In genomic region chr2:73003049-73003448, GRCm38 (mm10) we compare ENCODE assay signal across 8 mouse cellular contexts. TPM values are rescaled to one million over a fixed set of nuclear protein-coding genes. Genes with fewer than 3 reads are reported as not detected.
DNase-seq lines count a peak whose midpoint lies in the region; ATAC-seq and TF ChIP-seq lines count a peak whose summit lies in the region.

No protein-coding gene starts in this region.

- H3K4me2 ChIP-seq in embryonic facial prominence, embryonic 12.5 days (replicated peaks): peak overlapping the region; percentile 35; the same call in 1 of the 2 replicates
- peak overlapping the region; percentile 46 for H3K4me2 ChIP-seq in heart, postnatal 0 days (ENCODE audit: low read depth, low read length)
- H3K4me2 ChIP-seq in liver, embryonic 12.5 days: peak overlapping the region; percentile 60

- no peaks in the 10 kb centered on the region for H3K27me3 ChIP-seq in embryonic facial prominence, embryonic 12.5 days
- no peaks in the 10 kb centered on the region for H3K27me3 ChIP-seq in heart, postnatal 0 days (ENCODE audit: control insufficient read depth, insufficient read depth, low read length)
- no peaks in the 10 kb centered on the region for H3K27me3 ChIP-seq in liver, embryonic 12.5 days (replicated peaks)
- H3K27me3 ChIP-seq in small intestine, adult 2 months (ENCODE audit: control insufficient read depth, insufficient read depth, low read length): no peaks in the 10 kb centered on the region

- H3K4me3 ChIP-seq in layer of hippocampus, adult 2 months: peak overlapping the region; percentile 25; the same call in 1 of the 2 replicates
- no peak overlapping the region for H3K4me3 ChIP-seq in embryonic facial prominence, embryonic 12.5 days
- no peak overlapping the region for H3K4me3 ChIP-seq in heart, postnatal 0 days (ENCODE audit: low read depth, low read length)
- H3K4me3 ChIP-seq in liver, embryonic 12.5 days: peak overlapping the region; percentile 0; the same call in 1 of the 2 replicates
- H3K4me3 ChIP-seq in small intestine, adult 2 months (ENCODE audit: low read depth, low read length): no peak overlapping the region

- H3K4me1 ChIP-seq in embryonic facial prominence, embryonic 12.5 days: peaks cover 26% of the 10 kb centered on the region
- peaks cover 27% of the 10 kb centered on the region for H3K4me1 ChIP-seq in heart, postnatal 0 days (ENCODE audit: control insufficient read depth, insufficient read depth)
- peaks cover 76% of the 10 kb centered on the region for H3K4me1 ChIP-seq in liver, embryonic 12.5 days
- peaks cover 2% of the 10 kb centered on the region; the same call in 1 of the 2 replicates for H3K4me1 ChIP-seq in small intestine, adult 2 months (ENCODE audit: control insufficient read depth, insufficient read depth, insufficient read length, low read length)

- H3K36me3 ChIP-seq in embryonic facial prominence, embryonic 12.5 days: no peaks in the 10 kb centered on the region
- no peaks in the 10 kb centered on the region for H3K36me3 ChIP-seq in heart, postnatal 0 days (replicated peaks; ENCODE audit: control insufficient read depth, insufficient read depth, low read length)
- H3K36me3 ChIP-seq in liver, embryonic 12.5 days: no peaks in the 10 kb centered on the region
- H3K36me3 ChIP-seq in small intestine, adult 2 months (ENCODE audit: control insufficient read depth, insufficient read depth, low read length): no peaks in the 10 kb centered on the region

- 48% methylated on average over 10 of the region's 12 CpGs for WGBS in embryonic facial prominence, embryonic 12.5 days
- WGBS in heart, postnatal 0 days: 25% methylated on average over 12 of the region's 12 CpGs
- 12% methylated on average over 12 of the region's 12 CpGs for WGBS in liver, embryonic 12.5 days (ENCODE audit: insufficient replicate concordance)
- 63% methylated on average over 10 of the region's 12 CpGs for WGBS in small intestine, adult 2 months

- H3K9ac ChIP-seq in embryonic facial prominence, embryonic 12.5 days: no peak overlapping the region
- H3K9ac ChIP-seq in heart, postnatal 0 days (replicated peaks; ENCODE audit: low read depth, low read length): 0 out of 2 replicates have a peak overlapping the region, but pooled peaks have one; percentile 35
- H3K9ac ChIP-seq in liver, embryonic 12.5 days: peak overlapping the region; percentile 45

- TF ChIP-seq EP300 in heart, postnatal 0 days (IDR thresholded peaks at IDR 0.05; ENCODE audit: low read depth): no peak

- H3K27ac ChIP-seq in layer of hippocampus, adult 2 months: peak overlapping the region; percentile 86
- peak overlapping the region; percentile 66 for H3K27ac ChIP-seq in embryonic facial prominence, embryonic 12.5 days
- peak overlapping the region; percentile 88 for H3K27ac ChIP-seq in heart, postnatal 0 days (ENCODE audit: low read depth)
- H3K27ac ChIP-seq in liver, embryonic 12.5 days: peak overlapping the region; percentile 89
- H3K27ac ChIP-seq in small intestine, adult 2 months (ENCODE audit: insufficient read depth, low read depth, low read length): peak overlapping the region; percentile 66

- H3K9me3 ChIP-seq in embryonic facial prominence, embryonic 12.5 days: no peaks in the 10 kb centered on the region
- no peaks in the 10 kb centered on the region for H3K9me3 ChIP-seq in heart, postnatal 0 days (replicated peaks; ENCODE audit: control insufficient read depth, low read length)
- no peaks in the 10 kb centered on the region for H3K9me3 ChIP-seq in liver, embryonic 12.5 days (replicated peaks)

- TF ChIP-seq POLR2A in small intestine, adult 2 months (IDR thresholded peaks at IDR 0.05; ENCODE audit: low read depth, low read length): no peak

- no peak for DNase-seq in layer of hippocampus, adult 2 months (ENCODE audit: low spot score in 2 of 2)
- DNase-seq in layer of hippocampus, postnatal 25 days (ENCODE audit: extremely low spot score in 1 of 2, low spot score in 1 of 2): no peak
- peak; percentile 16 for DNase-seq in heart, postnatal 0 days (ENCODE audit: low spot score)
- DNase-seq in right cerebral cortex, postnatal 4 days: no peak
- DNase-seq in Muller cell, postnatal 12 days (ENCODE audit: inconsistent ontology term): no peak

- no peak for ATAC-seq in embryonic facial prominence, embryonic 12.5 days (ENCODE audit: insufficient number of reproducible peaks, insufficient read depth, low FRiP score, low TSS enrichment)
- no peak for ATAC-seq in heart, postnatal 0 days (ENCODE audit: insufficient read depth, low read depth)
- ATAC-seq in liver, embryonic 12.5 days: no peak

- TF ChIP-seq CTCF in layer of hippocampus, adult 2 months (conservative IDR thresholded peaks at IDR 0.05): no peak
- TF ChIP-seq CTCF in heart, postnatal 0 days (IDR thresholded peaks at IDR 0.05; ENCODE audit: low read depth): no peak
- TF ChIP-seq CTCF in small intestine, adult 2 months (IDR thresholded peaks at IDR 0.05; ENCODE audit: extremely low read depth, insufficient read length, insufficient replicate concordance, low read depth, low read length): no peak

RNA-seq across cellular contexts. Expression of gene Gm11084, which starts 16.5 kb away (rescaled TPM):
- total RNA-seq in layer of hippocampus, adult 2 months (2021): not detected
- total RNA-seq in layer of hippocampus, postnatal 25 days (2021): not detected
- not detected in 2 replicates for polyA plus RNA-seq in embryonic facial prominence, embryonic 12.5 days (2016; fragmentation: Nextera tagmentation; extraction: Ambion mirVana)
- not detected in 2 replicates for total RNA-seq in heart, postnatal 0 days (2014; rRNA removed; ENCODE audit: low replicate concordance)
- polyA plus RNA-seq in heart, postnatal 0 days (2015; fragmentation: Nextera tagmentation; extraction: Ambion mirVana): not detected in 2 replicates
- not detected in 2 replicates for polyA plus RNA-seq in liver, embryonic 12.5 days (2016; fragmentation: Nextera tagmentation; extraction: Ambion mirVana)
- polyA plus RNA-seq in small intestine, adult 2 months (2012; rRNA removed): not detected in 2 replicates

RNA-seq across cellular contexts. Expression of gene Sp3, which starts 22.8 kb away (rescaled TPM):
- total RNA-seq in layer of hippocampus, adult 2 months (2021): 10 to 100 TPM; 68.4 to 72.5 TPM
- total RNA-seq in layer of hippocampus, postnatal 25 days (2021): 10 to 100 TPM; 59.5 to 62.5 TPM
- polyA plus RNA-seq in embryonic facial prominence, embryonic 12.5 days (2016; fragmentation: Nextera tagmentation; extraction: Ambion mirVana): 74.6 and 77.8 TPM in 2 replicates
- total RNA-seq in heart, postnatal 0 days (2014; rRNA removed; ENCODE audit: low replicate concordance): 62.1 and 72.7 TPM in 2 replicates
- polyA plus RNA-seq in heart, postnatal 0 days (2015; fragmentation: Nextera tagmentation; extraction: Ambion mirVana): 24.7 and 28.3 TPM in 2 replicates
- polyA plus RNA-seq in liver, embryonic 12.5 days (2016; fragmentation: Nextera tagmentation; extraction: Ambion mirVana): 45.2 and 47.6 TPM in 2 replicates
- 6.6 and 14.2 TPM in 2 replicates for polyA plus RNA-seq in small intestine, adult 2 months (2012; rRNA removed)

Comparison
In these comparisons a context has a peak if more than half of its experiments do, and no peak if none do; other contexts are left out.
1. H3K4me3 ChIP-seq: peak in layer of hippocampus, adult 2 months (single experiment) and liver, embryonic 12.5 days (single experiment); none in embryonic facial prominence, embryonic 12.5 days (single experiment), heart, postnatal 0 days (single experiment) and small intestine, adult 2 months (single experiment).
2. Peak in every context shown above with its lines, with median percentiles within 50 percentile points of each other: H3K27ac ChIP-seq and H3K4me2 ChIP-seq.